In genomic region chr15:79504707-79505452, GRCm38 (mm10) we compare ENCODE assay signal across 7 mouse cellular contexts. TPM values are rescaled to one million over a fixed set of nuclear protein-coding genes. Genes with fewer than 3 reads are reported as not detected.
DNase-seq lines count a peak whose midpoint lies in the region; TF ChIP-seq lines count a peak whose summit lies in the region.

Gene Kcnj4, minus strand, starts transcription at chr15:79505241.

- TF ChIP-seq CTCF in liver, adult 2 months (IDR thresholded peaks at IDR 0.05; ENCODE audit: low read depth, low read length) = no peak

- H3K36me3 ChIP-seq in liver, adult 2 months (ENCODE audit: control insufficient read depth, insufficient read depth, low read length) = no peaks in the 10 kb centered on the region
- no peaks in the 10 kb centered on the region for H3K36me3 ChIP-seq in forebrain, embryonic 10.5 days (replicated peaks)

- H3K79me2 ChIP-seq in liver, adult 2 months (ENCODE audit: control insufficient read depth, insufficient read depth, low read length) = no peaks in the 10 kb centered on the region

- no peak within 1 kb of the TSS; the same call in 1 of the 2 replicates for H3K9ac ChIP-seq in liver, adult 2 months (ENCODE audit: low read depth, low read length)

- TF ChIP-seq POLR2A in liver, adult 2 months (IDR thresholded peaks at IDR 0.05; ENCODE audit: extremely low read depth, insufficient read depth, low read length) = no peak

- peaks cover 21% of the 10 kb centered on the region for H3K27me3 ChIP-seq in liver, adult 2 months (ENCODE audit: control insufficient read depth, insufficient read depth, low read length)
- peaks cover 100% of the 10 kb centered on the region for H3K27me3 ChIP-seq in forebrain, embryonic 10.5 days (ENCODE audit: poor library complexity, severe bottlenecking)

- no peak for DNase-seq in liver, adult 2 months (ENCODE audit: extremely low read depth, low read depth, low spot score)
- DNase-seq in liver = no peak
- DNase-seq in forebrain, embryonic 10.5 days (ENCODE audit: extremely low spot score, low spot score) = peak; percentile 40
- no peak for DNase-seq in layer of hippocampus, postnatal 36 days
- peak; percentile 57 for DNase-seq in neural tube, embryonic 10.5 days (ENCODE audit: extremely low spot score, low spot score)
- no peak for DNase-seq in ovary, postnatal 36 days (ENCODE audit: low spot score)
- no peak for DNase-seq in spleen, postnatal 14 days (ENCODE audit: low spot score in 2 of 2)

- 4% methylated on average over 58 of the region's 60 CpGs for WGBS in liver, adult 2 months
- 1% methylated on average over 59 of the region's 60 CpGs for WGBS in forebrain, embryonic 10.5 days

- H3K9me3 ChIP-seq in forebrain, embryonic 10.5 days = no peaks in the 10 kb centered on the region

- H3K4me3 ChIP-seq in liver, adult 2 months (ENCODE audit: insufficient read depth, low read depth, low read length) = peak within 1 kb of the TSS; percentile 27; the same call in 1 of the 2 replicates
- peak within 1 kb of the TSS; percentile 69 for H3K4me3 ChIP-seq in forebrain, embryonic 10.5 days

- H3K4me1 ChIP-seq in liver, adult 2 months (ENCODE audit: control insufficient read depth, insufficient read depth, low read length) = no peaks in the 10 kb centered on the region; the same call in 1 of the 2 replicates
- H3K4me1 ChIP-seq in forebrain, embryonic 10.5 days = peaks cover 44% of the 10 kb centered on the region

- no peak within 1 kb of the TSS for H3K27ac ChIP-seq in liver, adult 2 months (replicated peaks; ENCODE audit: insufficient read depth, low read depth, low read length)
- H3K27ac ChIP-seq in forebrain, embryonic 10.5 days = peak within 1 kb of the TSS; percentile 79

RNA-seq across cellular contexts. Expression of gene Kcnj4, which starts in this region (rescaled TPM):
- total RNA-seq in liver, adult 2 months (2014; rRNA removed) = 0.07 TPM in 1 of 2 replicates, not detected in the other
- polyA plus RNA-seq in liver, adult 2 months (2012; rRNA removed) = not detected in 2 replicates
- polyA plus RNA-seq in forebrain, embryonic 10.5 days (2016; fragmentation: Nextera tagmentation; extraction: Ambion mirVana) = not detected in 2 replicates
- total RNA-seq in layer of hippocampus, postnatal 36 days (2021) = 10 to 100 TPM; 69.5 to 75.8 TPM

Comparison
In these comparisons a context has a peak if more than half of its experiments do, and no peak if none do; other contexts are left out.
1. RNA of gene Kcnj4 (total RNA-seq): 69.5 to 75.8 TPM in layer of hippocampus, postnatal 36 days; 0.07 TPM in liver, adult 2 months; every median in the first group is over 10 times any median in the second.
2. Peak in DNase-seq, H3K4me3 ChIP-seq and H3K27ac ChIP-seq in forebrain, embryonic 10.5 days; RNA of the gene not detected or under 1 TPM.